Mouse (Mus musculus): Measurements from ENCODE around the gene Map2. TPM values are rescaled to one million over a fixed set of nuclear protein-coding genes. Genes with fewer than 3 reads are reported as not detected.

Gene Map2
- polyA plus RNA-seq, 1 experiment = 51.6 TPM

- no peak overlapping the region for H3K4me3 ChIP-seq (ENCODE audit: insufficient read depth, low read length)
- H3K4me1 ChIP-seq (ENCODE audit: control insufficient read depth, insufficient read depth, low read length) = no peaks in the 10 kb centered on the region
- TF ChIP-seq POLR2A (IDR thresholded peaks at IDR 0.05; ENCODE audit: low read depth, low read length) (no peak), CTCF (IDR thresholded peaks at IDR 0.05; ENCODE audit: borderline replicate concordance, insufficient read depth, low read length) (no peak)
- 0 out of 2 replicates have a peak overlapping the region, but pooled peaks have one; percentile 56 for H3K27ac ChIP-seq (ENCODE audit: insufficient read depth, low read length)
Measured at GRCm38 (mm10) chr1:66279222-66280009, 104.3 kb downstream of the Map2 start.

GRCm38 (mm10) chr1:66280152-66280551 is 105.1 kb downstream of the Map2 start:
- Histone ChIP-seq H3K4me1 (ENCODE audit: control insufficient read depth, insufficient read depth, low read length) (no peaks in the 10 kb centered on the region), H3K27ac (ENCODE audit: insufficient read depth, low read length) (no peak overlapping the region), H3K4me3 (ENCODE audit: insufficient read depth, low read length) (no peak overlapping the region)
- TF ChIP-seq CTCF (IDR thresholded peaks at IDR 0.05; ENCODE audit: borderline replicate concordance, insufficient read depth, low read length) (no peak), POLR2A (IDR thresholded peaks at IDR 0.05; ENCODE audit: low read depth, low read length) (no peak)

GRCm38 (mm10) chr1:66282447-66282846 is 107.4 kb downstream of the Map2 start:
- Histone ChIP-seq H3K27ac (ENCODE audit: insufficient read depth, low read length) (no peak overlapping the region), H3K4me3 (ENCODE audit: insufficient read depth, low read length) (no peak overlapping the region), H3K4me1 (ENCODE audit: control insufficient read depth, insufficient read depth, low read length) (no peaks in the 10 kb centered on the region)
- no peak for TF ChIP-seq POLR2A (IDR thresholded peaks at IDR 0.05; ENCODE audit: low read depth, low read length)
- no peak for TF ChIP-seq CTCF (IDR thresholded peaks at IDR 0.05; ENCODE audit: borderline replicate concordance, insufficient read depth, low read length)

- H3K27ac ChIP-seq (ENCODE audit: insufficient read depth, low read length) = no peak overlapping the region
- TF ChIP-seq POLR2A (IDR thresholded peaks at IDR 0.05; ENCODE audit: low read depth, low read length) (no peak), CTCF (IDR thresholded peaks at IDR 0.05; ENCODE audit: borderline replicate concordance, insufficient read depth, low read length) (no peak)
- no peak overlapping the region for H3K4me3 ChIP-seq (ENCODE audit: insufficient read depth, low read length)
- peaks cover 4% of the 10 kb centered on the region; the same call in 1 of the 2 replicates for H3K4me1 ChIP-seq (ENCODE audit: control insufficient read depth, insufficient read depth, low read length)
Measured at GRCm38 (mm10) chr1:66288987-66289386, 113.9 kb downstream of the Map2 start.

GRCm38 (mm10) chr1:66292121-66292881 is 117.2 kb downstream of the Map2 start:
- no peak overlapping the region for H3K4me3 ChIP-seq (ENCODE audit: insufficient read depth, low read length)
- TF ChIP-seq POLR2A (IDR thresholded peaks at IDR 0.05; ENCODE audit: low read depth, low read length) (no peak), CTCF (IDR thresholded peaks at IDR 0.05; ENCODE audit: borderline replicate concordance, insufficient read depth, low read length) (no peak)
- H3K4me1 ChIP-seq (ENCODE audit: control insufficient read depth, insufficient read depth, low read length) = peaks cover 4% of the 10 kb centered on the region; the same call in 1 of the 2 replicates
- H3K27ac ChIP-seq (ENCODE audit: insufficient read depth, low read length) = no peak overlapping the region

GRCm38 (mm10) chr1:66299376-66299775 is 124.3 kb downstream of the Map2 start:
- H3K27ac ChIP-seq (ENCODE audit: insufficient read depth, low read length) = no peak overlapping the region
- no peak for TF ChIP-seq POLR2A (IDR thresholded peaks at IDR 0.05; ENCODE audit: low read depth, low read length)
- no peak for TF ChIP-seq CTCF (IDR thresholded peaks at IDR 0.05; ENCODE audit: borderline replicate concordance, insufficient read depth, low read length)
- H3K4me1 ChIP-seq (ENCODE audit: control insufficient read depth, insufficient read depth, low read length) = no peaks in the 10 kb centered on the region; the same call in 1 of the 2 replicates
- H3K4me3 ChIP-seq (ENCODE audit: insufficient read depth, low read length) = no peak overlapping the region

- H3K4me3 ChIP-seq (ENCODE audit: insufficient read depth, low read length) = no peak overlapping the region
- no peak overlapping the region for H3K27ac ChIP-seq (ENCODE audit: insufficient read depth, low read length)
- H3K4me1 ChIP-seq (ENCODE audit: control insufficient read depth, insufficient read depth, low read length) = no peaks in the 10 kb centered on the region
- TF ChIP-seq POLR2A (IDR thresholded peaks at IDR 0.05; ENCODE audit: low read depth, low read length) (no peak), CTCF (IDR thresholded peaks at IDR 0.05; ENCODE audit: borderline replicate concordance, insufficient read depth, low read length) (no peak)
Measured at GRCm38 (mm10) chr1:66320378-66321135, 145.5 kb downstream of the Map2 start.

GRCm38 (mm10) chr1:66321136-66321502 is 146.0 kb downstream of the Map2 start:
- TF ChIP-seq POLR2A (IDR thresholded peaks at IDR 0.05; ENCODE audit: low read depth, low read length) (no peak), CTCF (IDR thresholded peaks at IDR 0.05; ENCODE audit: borderline replicate concordance, insufficient read depth, low read length) (no peak)
- H3K27ac ChIP-seq (ENCODE audit: insufficient read depth, low read length) = no peak overlapping the region
- no peak overlapping the region for H3K4me3 ChIP-seq (ENCODE audit: insufficient read depth, low read length)
- H3K4me1 ChIP-seq (ENCODE audit: control insufficient read depth, insufficient read depth, low read length) = no peaks in the 10 kb centered on the region

GRCm38 (mm10) chr1:66321631-66322142 is 146.6 kb downstream of the Map2 start:
- Histone ChIP-seq H3K4me3 (ENCODE audit: insufficient read depth, low read length) (no peak overlapping the region), H3K27ac (ENCODE audit: insufficient read depth, low read length) (no peak overlapping the region), H3K4me1 (ENCODE audit: control insufficient read depth, insufficient read depth, low read length) (no peaks in the 10 kb centered on the region)
- TF ChIP-seq CTCF (IDR thresholded peaks at IDR 0.05; ENCODE audit: borderline replicate concordance, insufficient read depth, low read length) (no peak), POLR2A (IDR thresholded peaks at IDR 0.05; ENCODE audit: low read depth, low read length) (no peak)
